Mouse (Mus musculus): ENCODE results near the gene Sorbs2.

The Sorbs2 gene

GRCm38 (mm10) chr8:45681171-45681570 lies 173.6 kb downstream of the Sorbs2 start:
- DNase-seq (ENCODE audit: low spot score in 2 of 2): no peak

- no peak for DNase-seq (ENCODE audit: low spot score in 2 of 2)
Observed at GRCm38 (mm10) chr8:45682845-45683383, 175.3 kb downstream of the Sorbs2 start.

- no peak for DNase-seq (ENCODE audit: low spot score in 2 of 2)
Observed at GRCm38 (mm10) chr8:45687942-45688695, 180.5 kb downstream of the Sorbs2 start.

DNA sequence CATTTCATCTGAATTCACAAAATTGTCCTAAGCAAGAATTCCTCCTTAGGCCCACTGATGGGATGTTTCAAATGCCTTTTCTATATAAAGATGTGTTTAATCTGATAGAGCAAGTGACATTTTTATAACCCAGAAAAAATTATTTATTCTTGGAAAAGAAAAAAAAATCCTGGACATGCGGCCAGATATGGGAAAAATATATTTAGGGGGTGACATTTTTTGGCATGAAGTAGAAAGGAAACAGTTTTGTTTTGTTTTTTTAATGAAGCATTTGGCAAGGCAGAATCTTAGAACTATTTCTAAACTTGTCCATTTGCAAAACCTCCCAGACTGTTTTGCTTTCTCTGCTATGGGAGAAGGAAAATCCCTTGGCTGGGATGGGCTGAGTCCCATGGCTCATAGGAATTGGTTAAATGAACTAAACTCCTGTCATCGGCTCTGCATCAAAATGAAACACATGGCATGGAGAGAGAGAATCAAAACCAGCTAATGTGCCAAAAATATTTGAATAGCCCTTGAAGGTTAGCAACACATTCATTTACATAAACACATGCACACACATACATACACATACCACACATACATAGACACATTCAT lies 182.1 kb downstream of the Sorbs2 start:
- DNase-seq (ENCODE audit: low spot score in 2 of 2): no peak

- peak in 1 of 2 experiments; percentile 42 for DNase-seq (ENCODE audit: low spot score in 2 of 2)
Observed at GRCm38 (mm10) chr8:45700100-45700499, 192.5 kb downstream of the Sorbs2 start.

GRCm38 (mm10) chr8:45703700-45704101 lies 196.1 kb downstream of the Sorbs2 start:
- DNase-seq (ENCODE audit: low spot score in 2 of 2): no peak

DNA sequence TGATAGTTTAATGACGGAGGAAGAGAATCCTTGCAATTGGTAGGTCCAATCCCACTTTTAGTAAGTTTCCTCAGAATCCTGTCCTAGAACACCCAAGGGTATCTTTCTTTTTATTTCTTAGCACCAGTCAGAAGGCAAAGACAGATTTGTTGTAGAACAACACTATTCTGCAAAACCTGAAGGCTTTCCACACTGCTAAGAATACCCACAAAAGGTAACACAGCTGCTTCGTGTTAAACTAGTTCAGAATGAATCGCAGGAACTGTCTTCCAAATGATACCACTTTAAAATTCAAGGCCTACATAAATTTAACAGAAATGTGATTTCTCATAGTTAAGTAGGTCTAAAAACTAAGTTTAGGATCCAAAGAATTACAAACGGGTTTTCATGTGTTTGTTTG lies 201.5 kb downstream of the Sorbs2 start:
- no peak for DNase-seq (ENCODE audit: low spot score in 2 of 2)

DNA sequence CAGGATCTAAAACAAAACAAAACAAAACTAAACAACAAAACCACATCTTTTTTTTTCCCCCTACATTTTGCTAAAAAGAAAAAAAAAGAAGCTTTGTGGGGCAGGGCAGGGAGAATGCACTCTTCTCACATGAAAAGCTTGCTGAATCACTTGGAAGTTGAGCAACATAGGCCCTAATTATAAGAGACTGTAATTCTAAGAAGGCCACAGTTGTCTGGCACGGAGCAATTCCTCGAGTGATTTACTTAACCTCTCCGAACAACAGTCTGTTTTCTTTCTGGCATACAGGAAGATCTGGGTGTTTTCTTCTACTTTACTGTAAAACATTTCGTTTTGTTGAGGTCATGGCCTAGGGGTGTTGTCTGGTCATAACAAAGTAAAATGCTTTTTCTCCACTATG lies 202.1 kb downstream of the Sorbs2 start:
- no peak for DNase-seq (ENCODE audit: low spot score in 2 of 2)

DNA sequence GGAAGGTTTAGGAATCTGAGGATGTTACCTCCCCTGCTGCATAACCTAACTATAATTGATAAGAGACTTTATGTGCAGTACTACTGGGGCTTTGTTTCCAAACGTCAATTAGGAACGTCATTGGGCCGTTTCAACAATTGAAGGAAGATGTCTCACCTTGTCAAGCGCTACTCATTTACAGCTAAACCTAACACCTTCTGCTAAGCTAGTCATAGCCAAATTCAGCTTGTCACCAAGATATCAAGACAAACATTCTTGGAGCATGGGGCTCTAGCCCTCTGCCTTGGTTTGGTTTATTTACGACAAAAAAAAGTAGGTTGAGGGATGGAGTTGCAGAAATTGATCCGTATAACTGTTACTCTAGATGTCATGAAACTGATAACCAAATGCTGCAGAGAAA lies 205.0 kb downstream of the Sorbs2 start:
- DNase-seq (ENCODE audit: low spot score in 2 of 2): no peak

- no peak for DNase-seq (ENCODE audit: low spot score in 2 of 2)
Observed at GRCm38 (mm10) chr8:45714806-45715205, 207.2 kb downstream of the Sorbs2 start.

DNA sequence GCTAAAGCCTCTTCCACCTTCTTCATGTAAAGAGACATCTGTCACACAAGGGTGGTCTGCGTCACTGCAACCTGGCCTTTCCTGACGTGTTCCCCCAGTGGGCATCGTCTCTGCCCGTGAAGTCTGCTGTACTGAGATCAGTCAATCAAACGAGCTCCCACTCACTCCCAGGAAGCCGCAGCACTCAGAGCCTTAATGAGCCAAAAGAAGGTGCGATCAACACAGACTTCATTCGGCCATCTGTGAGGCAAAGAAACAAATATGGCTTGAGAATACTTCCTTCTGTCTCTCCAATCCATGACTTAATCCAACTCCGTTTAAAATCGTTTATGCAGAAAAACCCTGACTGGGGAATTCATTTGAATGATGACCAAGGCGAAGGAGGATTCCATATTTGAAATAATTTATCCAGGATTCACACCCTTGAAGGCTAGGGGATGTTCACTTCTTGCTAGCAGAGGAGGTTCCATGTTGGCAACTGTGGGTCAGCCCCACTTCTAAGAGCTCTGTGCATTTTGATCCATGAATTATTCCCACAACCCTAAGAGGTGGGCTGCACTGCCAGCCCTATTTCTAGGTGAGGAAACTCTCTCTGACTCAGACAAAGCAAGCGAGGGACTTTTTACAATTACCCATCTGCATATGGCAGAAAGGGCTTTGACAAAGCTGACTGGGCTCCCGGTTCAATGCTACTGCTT lies 207.9 kb downstream of the Sorbs2 start:
- peak; percentile 46 to 80 for DNase-seq (ENCODE audit: low spot score in 2 of 2)

GRCm38 (mm10) chr8:45719776-45720175 lies 212.2 kb downstream of the Sorbs2 start:
- DNase-seq (ENCODE audit: low spot score in 2 of 2): no peak

DNA sequence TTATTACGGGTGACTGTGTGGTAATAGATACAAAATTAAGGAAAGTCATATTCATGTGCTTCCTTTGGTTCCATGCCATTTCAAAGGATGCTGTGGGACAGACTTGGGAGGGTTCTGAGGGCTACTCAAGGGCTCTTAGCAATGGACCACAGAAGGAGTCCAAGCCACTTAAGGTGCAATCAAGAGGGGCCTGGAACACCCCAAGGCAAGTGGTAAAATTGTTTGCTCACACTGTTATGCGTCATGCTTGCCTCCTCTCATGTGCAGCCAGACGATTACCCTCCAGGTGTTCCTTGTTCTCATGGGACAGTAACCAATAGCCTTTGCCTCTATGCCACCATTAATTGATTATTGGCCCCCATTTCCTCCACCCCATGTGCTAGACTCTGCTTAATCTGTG lies 216.6 kb downstream of the Sorbs2 start:
- no peak for DNase-seq (ENCODE audit: low spot score in 2 of 2)

- DNase-seq (ENCODE audit: low spot score in 2 of 2): no peak
Observed at GRCm38 (mm10) chr8:45725321-45725720, 217.7 kb downstream of the Sorbs2 start.

DNA sequence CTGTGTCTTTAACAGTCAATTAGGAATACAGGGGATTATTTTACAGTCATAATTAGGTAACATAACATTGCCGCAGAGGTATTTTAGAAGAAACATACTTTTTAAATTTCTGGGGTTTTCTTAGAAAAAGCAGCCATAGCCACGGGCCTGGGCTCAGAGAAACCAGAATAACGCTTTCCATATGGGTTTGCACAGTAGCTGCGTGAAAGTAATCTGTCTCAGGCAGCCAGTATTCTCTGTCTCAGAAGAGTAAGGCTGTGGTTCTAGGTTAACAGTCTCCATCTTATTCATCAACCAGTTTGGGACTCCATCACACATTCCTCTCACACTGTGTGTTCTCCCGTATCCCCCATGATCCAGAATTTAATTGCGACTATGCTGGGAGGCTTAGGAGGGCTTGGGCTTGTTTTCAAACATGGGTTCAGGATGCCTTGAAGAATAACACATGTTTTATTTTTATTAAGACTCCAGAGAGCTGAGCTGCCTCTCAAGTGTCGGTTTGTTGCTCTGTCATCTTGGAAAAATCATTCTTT lies 222.3 kb downstream of the Sorbs2 start:
- no peak for DNase-seq (ENCODE audit: low spot score in 2 of 2)

DNA sequence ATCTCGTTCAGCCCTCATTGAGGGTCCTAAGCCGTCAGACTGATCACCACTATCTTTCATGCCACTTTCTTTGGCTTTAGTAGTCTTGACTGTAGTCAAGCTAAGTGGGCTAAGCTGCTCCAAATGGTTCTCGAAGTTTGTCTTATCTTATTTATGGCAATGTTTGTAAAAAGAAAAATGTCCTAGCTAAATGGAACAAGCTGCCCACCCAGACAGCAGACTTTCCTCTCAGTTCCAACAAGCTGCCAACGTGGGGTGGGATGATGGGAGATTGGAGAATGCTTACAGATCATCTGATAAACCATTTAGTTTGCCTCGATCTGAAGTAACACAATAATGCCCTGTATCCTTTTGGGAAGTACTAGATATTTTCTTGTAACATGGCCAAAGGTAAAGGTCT lies 223.2 kb downstream of the Sorbs2 start:
- DNase-seq (ENCODE audit: low spot score in 2 of 2): no peak

GRCm38 (mm10) chr8:45734071-45734470 lies 226.5 kb downstream of the Sorbs2 start:
- peak in 1 of 2 experiments; percentile 61 for DNase-seq (ENCODE audit: low spot score in 2 of 2)

- no peak for DNase-seq (ENCODE audit: low spot score in 2 of 2)
Observed at GRCm38 (mm10) chr8:45737266-45737665, 229.7 kb downstream of the Sorbs2 start.

DNA sequence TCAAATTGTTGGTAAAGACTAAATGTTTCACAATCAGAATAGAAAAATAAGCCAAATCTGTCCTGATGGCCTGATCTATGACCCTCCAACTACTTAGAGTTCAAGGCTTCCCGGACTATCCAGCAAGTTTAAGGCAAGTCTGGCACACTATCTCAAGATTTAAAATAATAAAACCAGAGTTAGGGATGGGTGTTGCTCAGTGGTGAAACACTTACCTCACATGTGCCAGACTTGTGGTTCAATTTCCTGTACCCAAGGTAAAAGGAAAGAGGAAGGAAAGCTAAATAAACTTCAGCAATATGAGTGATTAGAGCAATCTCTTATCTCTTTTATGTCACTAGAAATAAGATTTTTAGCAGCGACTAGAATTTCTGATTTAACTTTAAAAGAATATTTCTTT lies 235.7 kb downstream of the Sorbs2 start:
- DNase-seq (ENCODE audit: low spot score in 2 of 2): no peak

DNA sequence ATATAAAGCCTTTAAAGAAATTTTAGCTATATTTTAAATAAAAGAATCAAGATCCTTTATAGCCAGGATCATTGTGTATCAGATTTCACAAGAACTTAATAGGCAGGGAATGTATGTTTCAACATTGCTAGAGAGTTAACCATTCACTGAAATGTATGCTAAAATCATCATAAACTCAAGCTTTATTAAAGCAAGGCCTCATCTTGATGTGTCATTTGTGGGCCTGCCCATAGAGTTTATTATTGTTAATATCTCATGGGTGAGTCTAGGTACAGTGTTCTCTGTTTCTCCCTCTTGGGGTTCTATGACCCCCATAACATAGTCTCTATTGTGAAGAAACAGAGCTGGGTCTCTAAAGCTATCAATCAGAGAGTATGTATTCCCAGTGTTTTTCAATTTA lies 236.2 kb downstream of the Sorbs2 start:
- no peak for DNase-seq (ENCODE audit: low spot score in 2 of 2)

DNA sequence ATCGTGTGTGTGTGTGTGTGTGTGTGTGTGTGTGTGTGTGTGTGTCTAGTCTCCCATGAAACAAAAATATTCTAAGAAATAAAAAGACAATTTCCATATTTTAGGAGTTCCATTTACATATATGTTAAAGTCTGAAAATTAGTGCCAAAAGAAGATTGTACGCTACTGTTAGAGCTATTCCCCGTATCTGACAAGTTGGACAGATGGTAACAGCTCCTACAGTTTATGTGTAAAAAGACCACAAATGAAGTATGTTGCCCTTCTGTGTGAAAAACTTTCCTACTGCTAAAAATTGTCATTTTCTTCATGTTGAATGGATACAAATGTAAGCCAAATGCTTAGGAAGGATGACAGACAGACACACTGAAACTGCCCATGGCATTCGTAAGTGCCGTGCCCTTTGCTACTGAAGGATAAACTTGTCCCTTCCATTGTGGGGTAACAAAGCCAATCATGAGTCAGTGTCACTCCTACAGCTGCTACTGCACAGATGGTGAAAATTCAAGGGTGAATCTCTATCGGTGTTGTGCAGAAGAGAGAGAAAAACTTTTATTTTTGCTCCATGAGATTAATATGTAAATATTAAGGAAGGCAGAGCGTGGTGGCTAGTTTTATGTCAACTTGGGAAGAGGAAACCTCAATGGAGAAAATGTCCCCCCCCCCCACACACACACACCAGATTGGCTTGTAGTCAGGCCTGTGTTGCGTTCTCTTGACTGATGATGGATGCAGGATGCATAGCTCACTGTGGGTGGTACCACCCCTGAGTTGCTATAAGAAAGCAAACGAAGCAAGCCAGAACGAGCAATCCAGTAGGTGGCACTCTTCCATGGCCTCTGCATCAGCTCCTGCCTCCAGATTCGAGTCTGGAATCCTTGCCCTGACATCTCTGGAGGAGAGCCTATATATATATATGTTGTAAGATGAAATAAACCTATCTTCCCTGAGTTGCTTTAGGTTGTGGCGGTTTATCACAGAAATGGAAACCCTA lies 244.2 kb downstream of the Sorbs2 start:
- peak in 1 of 2 experiments; percentile 42 for DNase-seq (ENCODE audit: low spot score in 2 of 2)

Data from left cerebral cortex, adult 9 months (tissue).